Mouse (Mus musculus) forebrain, embryonic 10.5 days (tissue): Measurements from ENCODE around the gene Ppm1g. TPM values are rescaled to one million over a fixed set of nuclear protein-coding genes. Genes with fewer than 3 reads are reported as not detected.

ENCODE experiments used
- DNase-seq: peaks from one replicate; pipeline ENCODE4 v3.0.0-alpha.2; 2017; ENCODE audit warnings: low spot score; ENCODE audit errors: extremely low spot score
- H3K27ac ChIP-seq: fragments of 300-500 bp; sonication (generic); 2 replicates; pipeline ENCODE4 v1.5.1; 2016; ENCODE audit warnings: mild to moderate bottlenecking
- H3K27me3 ChIP-seq: fragments of 300-500 bp; sonication (generic); 2 replicates; pipeline ENCODE4 v1.6.1; 2016; ENCODE audit warnings: mild to moderate bottlenecking; ENCODE audit not compliant: poor library complexity, severe bottlenecking
- H3K36me3 ChIP-seq: fragments of 300-500 bp; sonication (generic); replicated peaks from 2 replicates; pipeline ENCODE4 v1.6.1; 2016; ENCODE audit warnings: mild to moderate bottlenecking, moderate library complexity
- H3K4me1 ChIP-seq: fragments of 300-500 bp; sonication (generic); 2 replicates; pipeline ENCODE4 v1.6.1; 2016
- H3K4me3 ChIP-seq: fragments of 300-500 bp; sonication (generic); 2 replicates; pipeline ENCODE4 v1.5.1; 2016; ENCODE audit warnings: mild to moderate bottlenecking, moderate library complexity
- H3K9me3 ChIP-seq: fragments of 300-500 bp; sonication (generic); 2 replicates; pipeline ENCODE4 v1.6.1; 2016; ENCODE audit warnings: mild to moderate bottlenecking, moderate library complexity
- WGBS: fragments of 180-500 bp; shearing (Covaris S2); methylation state at CpG from one replicate; pipeline ENCODE4 v1.1.7; 2016; 5-methylcytosine and 5-hydroxymethylcytosine counted together
- polyA plus RNA-seq: library from polyadenylated mRNA; unstranded; fragments of >200 nt; fragmentation: Nextera tagmentation; extraction: Ambion mirVana; gene quantifications from 2 replicates; pipeline ENCODE4 v1.2.1, GENCODE M21; 2016

Gene Ppm1g
- polyA plus RNA-seq, 1 experiment from 2014 or later: 218 TPM

DNA sequence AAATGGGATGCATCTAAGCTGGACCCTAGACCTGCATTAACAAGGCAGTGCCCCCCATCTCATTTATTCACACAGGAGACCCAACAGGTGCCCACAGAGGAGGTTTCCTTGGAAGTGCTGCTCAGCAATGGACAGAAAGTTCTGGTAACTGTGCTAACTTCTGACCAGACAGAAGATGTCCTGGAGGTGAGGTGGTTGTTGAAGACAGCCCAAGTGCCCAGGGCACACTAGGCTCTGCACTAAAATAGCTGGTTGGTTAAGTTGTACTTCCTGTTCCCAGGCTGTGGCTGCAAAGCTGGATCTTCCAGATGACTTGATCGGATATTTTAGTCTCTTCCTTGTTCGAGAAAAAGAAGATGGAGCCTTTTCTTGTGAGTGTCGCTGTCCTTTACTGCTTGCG lies 24.8 kb downstream of the Ppm1g start:
- Histone ChIP-seq H3K27me3 (no peaks in the 10 kb centered on the region), H3K4me1 (peaks cover 31% of the 10 kb centered on the region), H3K4me3 (no peak overlapping the region), H3K9me3 (peaks cover 6% of the 10 kb centered on the region), H3K36me3 (peaks cover 74% of the 10 kb centered on the region), H3K27ac (no peak overlapping the region)
- no peak for DNase-seq
- WGBS: 89% methylated on average over 4 of the region's 4 CpGs

DNA sequence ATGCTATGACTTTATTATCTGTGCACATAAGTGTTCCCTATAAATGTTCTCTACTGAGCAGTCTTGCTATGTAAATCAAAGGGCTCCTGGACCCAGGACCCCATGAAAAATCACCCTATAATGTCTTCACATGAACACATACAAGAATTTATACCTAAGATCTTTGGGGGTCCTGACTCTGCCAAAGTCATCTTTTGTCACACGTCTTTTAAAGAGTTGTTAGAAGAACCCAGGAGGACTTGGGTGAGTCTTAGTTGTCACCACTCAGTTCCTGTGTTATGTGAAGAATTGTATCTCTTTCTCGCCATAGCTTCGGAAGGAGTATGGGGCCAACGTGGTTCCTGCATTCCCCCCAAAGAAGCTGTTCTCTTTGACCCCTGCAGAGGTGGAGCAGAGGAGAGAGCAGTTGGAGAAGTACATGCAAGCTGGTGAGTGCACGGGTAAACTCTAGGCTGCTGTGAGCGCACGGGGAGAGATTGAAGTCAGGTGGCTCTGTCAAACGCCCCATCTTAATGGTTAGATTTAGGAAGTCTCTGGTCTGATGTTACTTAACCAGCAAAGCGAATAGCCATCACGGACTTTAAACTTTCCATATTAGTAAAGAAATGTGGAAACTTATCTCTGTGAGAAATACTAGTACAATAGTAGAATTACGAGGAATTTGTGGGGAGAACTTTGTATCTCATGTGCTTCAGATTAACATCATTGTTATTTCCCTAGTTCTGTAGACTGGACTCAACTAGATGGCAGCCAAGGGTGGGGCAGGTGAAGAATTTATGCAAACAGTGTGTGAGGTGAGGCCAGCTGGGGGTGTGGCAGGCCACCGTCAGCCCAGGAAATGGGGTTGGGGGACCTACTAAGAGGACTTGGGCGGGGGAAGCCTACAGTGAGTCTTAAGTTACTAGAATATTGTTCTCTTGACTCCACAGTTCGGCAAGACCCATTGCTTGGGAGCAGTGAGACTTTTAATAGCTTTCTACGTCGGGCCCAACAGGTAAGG lies 25.7 kb downstream of the Ppm1g start:
- no peak for DNase-seq
- H3K4me1 ChIP-seq: peaks cover 25% of the 10 kb centered on the region
- peaks cover 74% of the 10 kb centered on the region for H3K36me3 ChIP-seq
- no peaks in the 10 kb centered on the region for H3K27me3 ChIP-seq
- H3K9me3 ChIP-seq: no peaks in the 10 kb centered on the region
- H3K4me3 ChIP-seq: peak overlapping the region; percentile 73
- WGBS: 93% methylated on average over 16 of the region's 16 CpGs
- no peak overlapping the region for H3K27ac ChIP-seq

DNA sequence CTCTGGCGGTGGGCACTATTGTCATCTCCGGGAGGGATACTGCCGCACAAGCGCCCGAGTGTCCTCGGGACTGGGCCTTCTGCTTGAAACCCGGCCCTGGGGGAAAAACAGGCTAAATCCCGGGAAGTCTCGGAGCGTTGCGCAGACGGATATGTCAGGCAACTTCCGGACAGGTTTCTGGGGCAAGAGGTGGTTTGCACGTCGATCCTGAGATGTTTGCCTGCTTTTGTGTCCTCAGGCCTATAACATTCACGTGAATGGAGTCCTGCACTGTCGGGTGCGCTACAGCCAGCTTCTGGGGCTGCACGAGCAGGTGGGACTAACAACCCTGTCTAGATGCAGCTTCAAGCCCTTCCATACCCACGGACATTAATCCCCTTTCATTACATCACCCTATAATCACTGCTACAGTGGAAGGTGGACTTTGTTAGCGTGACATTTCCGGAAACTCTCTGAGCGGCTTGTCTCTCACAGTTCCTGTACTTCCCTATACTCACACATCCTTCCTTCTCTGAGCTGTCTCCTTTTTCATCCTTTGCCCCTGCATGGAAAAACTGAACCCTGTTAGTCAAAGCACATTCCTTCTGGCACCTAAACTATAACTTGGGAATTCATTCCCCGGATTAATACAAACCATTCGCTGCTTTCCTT lies 26.7 kb downstream of the Ppm1g start:
- no peak for DNase-seq
- peaks cover 73% of the 10 kb centered on the region for H3K36me3 ChIP-seq
- peaks cover 25% of the 10 kb centered on the region for H3K4me1 ChIP-seq
- no peaks in the 10 kb centered on the region for H3K27me3 ChIP-seq
- peak overlapping the region; percentile 73 for H3K4me3 ChIP-seq
- no peaks in the 10 kb centered on the region for H3K9me3 ChIP-seq
- WGBS: 15% methylated on average over 25 of the region's 25 CpGs
- H3K27ac ChIP-seq: peak overlapping the region; percentile 87

DNA sequence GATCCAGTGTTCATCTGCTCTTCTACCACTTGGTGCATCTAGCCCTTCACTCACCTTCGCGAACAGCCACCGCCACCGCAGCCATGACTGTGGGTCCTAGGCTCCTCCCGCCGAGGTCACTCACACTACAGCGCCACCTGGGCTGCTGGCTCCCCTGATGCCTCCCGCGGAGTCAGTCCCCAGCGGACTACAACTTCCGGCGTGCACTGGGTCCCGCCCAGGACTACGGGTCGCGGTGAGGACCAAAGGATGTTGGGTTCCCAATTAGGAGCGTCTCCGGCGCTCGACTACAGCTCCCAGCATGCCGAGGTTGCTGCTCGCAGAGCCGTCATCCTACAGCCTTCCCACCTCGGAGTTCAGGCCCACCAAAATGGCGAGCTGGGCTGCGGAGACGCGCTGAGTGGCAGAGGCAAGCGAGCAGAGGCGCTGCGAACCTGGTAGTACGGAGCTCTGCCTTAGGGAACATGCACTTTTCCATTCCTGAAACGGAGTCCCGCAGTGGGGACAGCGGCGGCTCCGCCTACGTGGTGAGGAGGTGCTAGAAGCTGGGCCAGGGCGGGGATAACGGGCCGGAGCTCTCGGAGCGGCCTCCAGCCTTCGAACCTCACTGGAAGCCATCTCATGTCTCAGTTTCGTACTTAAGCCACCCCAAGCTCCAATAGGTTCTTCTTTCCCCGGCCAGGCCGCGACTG lies 27.4 kb downstream of the Ppm1g start, which contains the start of the genes Snx17 and Eif2b4:
TSS of gene Snx17 (plus strand) at position 289 of the 692 bp plus-strand sequence.
TSS of gene Eif2b4 (minus strand) at position 492 of the 692 bp plus-strand sequence.
- H3K36me3 ChIP-seq: peaks cover 73% of the 10 kb centered on the region
- no peaks in the 10 kb centered on the region for H3K9me3 ChIP-seq
- peak within 1 kb of the TSS; percentile 87 for H3K27ac ChIP-seq
- peak within 1 kb of the TSS; percentile 73 for H3K4me3 ChIP-seq
- no peaks in the 10 kb centered on the region for H3K27me3 ChIP-seq
- DNase-seq: peak; percentile 99
- H3K4me1 ChIP-seq: peaks cover 25% of the 10 kb centered on the region
- WGBS: under 1% methylated on average over 48 of the region's 48 CpGs

DNA sequence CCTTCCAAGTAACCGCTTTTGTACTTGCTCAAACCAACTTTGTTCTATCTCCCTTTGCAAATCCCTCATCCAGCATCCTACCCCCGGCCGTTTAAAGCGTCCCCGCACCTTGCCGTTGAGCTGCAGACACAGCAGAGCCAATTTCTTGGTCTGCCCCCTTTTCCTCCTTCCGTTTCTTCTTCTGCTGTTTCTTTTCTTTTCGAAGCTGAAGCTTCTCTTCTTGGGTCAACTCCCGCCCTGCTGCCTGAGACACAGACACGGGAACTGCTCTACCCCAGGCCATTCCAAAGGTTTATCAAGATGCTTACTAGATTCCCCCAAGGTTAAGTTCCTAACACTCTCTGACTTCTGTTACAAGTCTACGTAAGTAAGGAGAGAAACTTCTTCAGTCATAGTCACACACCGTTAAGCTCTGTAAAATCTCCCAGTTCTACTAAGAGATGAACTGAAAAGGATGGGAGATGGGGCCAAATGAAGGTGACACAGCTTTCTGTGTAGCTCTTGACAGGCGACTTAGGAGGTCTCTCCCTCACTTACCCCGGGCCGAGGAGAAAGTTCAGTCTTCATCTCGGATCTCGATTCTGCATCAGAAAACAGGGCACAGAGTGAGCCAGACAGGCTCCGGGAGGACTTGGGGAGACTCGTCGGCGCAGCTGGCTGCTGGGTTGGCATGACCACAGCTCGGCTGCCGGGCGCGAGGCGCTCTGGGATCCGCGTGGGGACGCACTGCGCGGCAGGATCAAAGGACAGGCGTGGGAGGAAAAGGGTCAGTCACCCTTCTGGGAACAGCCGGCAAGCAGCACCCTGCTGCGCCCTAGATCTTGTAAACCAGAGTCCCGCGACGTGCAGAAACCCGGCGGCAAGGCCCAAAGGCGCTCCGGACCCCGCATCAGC lies 28.2 kb downstream of the Ppm1g start:
- 16% methylated on average over 42 of the region's 42 CpGs for WGBS
- no peaks in the 10 kb centered on the region for H3K27me3 ChIP-seq
- H3K27ac ChIP-seq: peak overlapping the region; percentile 87
- H3K36me3 ChIP-seq: peaks cover 73% of the 10 kb centered on the region
- H3K4me1 ChIP-seq: peaks cover 25% of the 10 kb centered on the region
- DNase-seq: no peak
- peak overlapping the region; percentile 73 for H3K4me3 ChIP-seq
- no peaks in the 10 kb centered on the region for H3K9me3 ChIP-seq

DNA sequence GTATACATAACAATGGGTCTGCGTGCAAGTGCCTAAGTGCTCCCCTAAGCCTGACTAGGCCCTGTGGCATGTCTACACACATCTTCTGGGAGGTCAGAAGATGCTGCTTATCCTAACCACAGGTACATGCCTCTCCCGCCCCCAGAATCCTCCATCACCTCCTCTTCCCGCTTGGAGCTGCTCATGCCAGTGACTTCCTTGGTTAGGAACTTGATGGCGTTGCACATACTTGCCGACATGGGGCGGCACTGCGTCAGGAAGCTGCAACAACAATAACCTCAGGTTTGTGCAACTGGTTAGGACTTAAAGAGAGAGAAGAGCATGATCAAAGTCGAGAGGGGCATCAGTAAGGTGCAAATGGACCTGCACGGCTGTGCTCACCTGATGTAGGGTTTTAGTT lies 30.3 kb downstream of the Ppm1g start:
- 90% methylated on average over 9 of the region's 9 CpGs for WGBS
- Histone ChIP-seq H3K4me3 (no peak overlapping the region), H3K27me3 (no peaks in the 10 kb centered on the region), H3K27ac (no peak overlapping the region), H3K36me3 (peaks cover 61% of the 10 kb centered on the region), H3K4me1 (peaks cover 25% of the 10 kb centered on the region), H3K9me3 (no peaks in the 10 kb centered on the region)
- DNase-seq: no peak

DNA sequence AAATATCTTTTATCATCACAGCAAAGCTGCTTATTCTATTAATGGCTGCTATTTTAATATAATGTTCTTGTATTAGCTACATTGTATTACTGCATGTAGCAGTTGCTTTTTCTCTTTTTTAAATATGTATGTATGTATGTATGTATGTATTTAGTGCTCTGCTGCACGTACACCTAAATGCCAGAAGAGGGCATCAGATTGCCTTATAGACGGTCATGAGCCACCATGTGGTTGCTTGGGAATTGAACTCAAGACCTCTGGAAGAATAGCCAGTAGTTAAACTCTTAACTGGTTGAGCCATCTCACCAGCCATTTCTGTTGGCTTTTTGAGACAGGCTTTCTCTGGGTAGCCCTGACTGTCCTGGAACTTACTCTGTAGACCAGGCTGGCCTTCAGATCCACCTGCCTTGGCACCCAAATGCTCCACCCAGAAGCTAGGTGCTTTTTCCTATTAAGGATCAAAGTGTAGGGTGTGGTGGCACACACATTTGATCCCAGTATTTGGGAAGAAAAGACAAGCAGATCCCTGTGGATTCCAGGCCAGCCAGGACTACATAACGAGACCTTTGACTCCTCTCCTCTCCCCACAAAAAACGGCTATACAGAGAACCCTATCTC lies 32.2 kb downstream of the Ppm1g start:
- Histone ChIP-seq H3K27ac (no peak overlapping the region), H3K9me3 (no peaks in the 10 kb centered on the region), H3K4me3 (no peak overlapping the region), H3K4me1 (peaks cover 14% of the 10 kb centered on the region), H3K36me3 (peaks cover 51% of the 10 kb centered on the region), H3K27me3 (no peaks in the 10 kb centered on the region)
- no peak for DNase-seq
- 83% methylated on average over 4 of the region's 4 CpGs for WGBS

DNA sequence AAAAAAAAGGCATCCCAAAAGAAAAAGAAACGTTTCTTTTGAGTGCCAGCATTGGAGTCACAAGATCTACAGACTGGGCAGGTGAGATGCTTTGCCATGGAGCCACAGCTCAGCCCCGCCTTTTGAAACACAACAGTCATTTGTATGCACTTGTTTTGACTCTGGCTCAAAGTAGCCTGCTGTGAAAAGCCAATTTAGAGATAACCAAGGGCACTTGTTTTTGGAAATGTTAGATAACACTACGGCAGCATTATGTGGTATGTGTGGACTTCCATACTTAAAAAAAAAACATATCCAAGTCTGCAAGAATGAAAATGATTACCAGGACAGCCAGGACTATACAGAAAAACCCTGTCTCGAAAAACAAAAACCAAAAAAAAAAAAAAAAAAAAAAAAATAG lies 36.8 kb downstream of the Ppm1g start:
- no peak for DNase-seq
- Histone ChIP-seq H3K4me1 (peaks cover 11% of the 10 kb centered on the region), H3K9me3 (no peaks in the 10 kb centered on the region), H3K36me3 (peaks cover 23% of the 10 kb centered on the region), H3K27ac (no peak overlapping the region), H3K4me3 (no peak overlapping the region), H3K27me3 (no peaks in the 10 kb centered on the region)
- WGBS: 68% methylated on average over 4 of the region's 4 CpGs

DNA sequence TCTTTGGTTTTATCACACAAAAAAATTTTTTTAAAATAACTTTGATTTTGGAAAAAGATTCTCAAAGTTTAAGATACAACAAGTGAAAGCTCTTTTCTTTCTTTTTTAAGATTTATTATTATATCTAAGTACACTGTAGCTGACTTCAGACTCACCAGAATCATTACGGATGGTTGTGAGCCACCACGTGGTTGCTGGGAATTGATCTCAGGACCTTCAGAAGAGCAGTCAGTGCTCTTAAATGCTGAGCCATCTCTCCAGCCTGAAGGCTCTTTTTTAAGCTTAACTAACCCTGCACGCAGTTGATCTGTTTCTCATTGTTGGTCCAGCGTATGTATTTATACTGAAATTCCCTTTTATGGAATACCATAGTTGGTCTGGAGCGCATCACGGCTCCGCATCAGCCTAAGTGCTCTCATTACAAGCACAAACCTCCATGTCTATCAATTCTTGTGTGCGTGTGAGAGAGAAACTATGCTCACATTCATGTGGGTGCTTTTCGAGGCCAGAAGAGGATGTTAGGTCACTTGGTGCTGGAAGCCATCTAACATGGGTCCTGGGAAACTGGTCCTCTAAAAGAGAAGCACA lies 39.2 kb downstream of the Ppm1g start:
- H3K4me3 ChIP-seq: peak overlapping the region; percentile 71; the same call in 1 of the 2 replicates
- H3K9me3 ChIP-seq: no peaks in the 10 kb centered on the region
- H3K27me3 ChIP-seq: no peaks in the 10 kb centered on the region
- peaks cover 16% of the 10 kb centered on the region for H3K4me1 ChIP-seq
- no peak overlapping the region for H3K27ac ChIP-seq
- H3K36me3 ChIP-seq: peaks cover 18% of the 10 kb centered on the region
- WGBS: 95% methylated on average over 9 of the region's 9 CpGs
- DNase-seq: no peak

DNA sequence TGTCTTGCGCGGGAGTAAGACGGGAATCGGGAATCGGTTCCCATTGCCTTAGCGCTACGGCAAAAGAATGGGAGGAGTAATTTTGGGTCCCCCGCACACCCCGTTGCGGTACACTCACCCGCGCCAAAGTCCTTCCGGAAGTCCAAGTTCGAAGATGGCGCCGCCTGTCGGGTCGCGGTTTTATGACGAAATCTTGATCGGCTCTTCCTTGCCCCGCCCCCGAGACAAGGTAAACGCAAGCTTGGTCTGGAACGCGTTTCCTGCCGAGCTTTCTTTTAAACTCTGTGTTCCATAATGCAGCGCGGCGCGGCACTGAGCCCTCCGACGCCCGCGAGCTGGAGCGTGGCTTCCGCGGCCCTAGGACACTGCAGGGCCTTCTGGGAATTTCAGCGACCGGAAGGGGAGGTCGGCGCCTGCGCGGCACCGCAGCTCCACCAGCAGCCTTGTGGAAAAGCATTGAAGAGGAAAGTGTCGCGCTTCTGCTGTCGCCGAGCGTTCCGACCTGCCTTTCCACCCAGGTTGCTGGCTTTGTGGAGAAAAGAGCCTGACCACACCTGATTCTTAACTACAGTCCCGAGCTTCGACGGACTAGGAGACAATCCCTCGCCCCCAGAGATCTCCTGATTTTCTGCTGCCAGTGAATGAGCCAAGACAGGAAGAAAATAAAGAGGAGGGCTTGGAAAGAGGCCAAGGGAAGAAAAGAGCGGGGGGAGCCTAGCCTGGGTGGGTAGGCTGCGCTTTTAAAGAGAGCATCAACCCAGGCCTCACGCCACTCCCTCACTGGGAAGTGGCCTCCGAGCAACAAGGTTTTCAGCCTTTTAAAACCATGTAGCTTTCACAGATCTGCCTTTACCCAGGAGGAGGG lies 40.5 kb downstream of the Ppm1g start, which contains the start of the genes Gm29609 and Gtf3c2:
TSS of gene Gm29609 (minus strand) at position 146 of the 865 bp plus-strand sequence.
TSS of gene Gtf3c2 (minus strand) at position 379 of the 865 bp plus-strand sequence.
- Histone ChIP-seq H3K27ac (peak within 1 kb of the TSS; percentile 92), H3K9me3 (no peaks in the 10 kb centered on the region), H3K4me1 (peaks cover 16% of the 10 kb centered on the region), H3K4me3 (peak within 1 kb of the TSS; percentile 71), H3K36me3 (peaks cover 24% of the 10 kb centered on the region), H3K27me3 (no peaks in the 10 kb centered on the region)
- DNase-seq: peak; percentile 87
- WGBS: under 1% methylated on average over 59 of the region's 59 CpGs
